Mouse (Mus musculus) G1E (cell line): Measurements from ENCODE around the gene Pde10a.

Experiments
- CTCF ChIP-seq: IDR thresholded peaks from 2 replicates; pipeline ENCODE4 v1.5.1; 2012; ENCODE audit warnings: low read depth, low read length, inconsistent platforms, mixed read lengths
- GATA1 ChIP-seq: IDR thresholded peaks from 2 replicates; pipeline ENCODE4 v1.6.1; 2012; ENCODE audit warnings: borderline replicate concordance, low read length, inconsistent platforms, mixed read lengths

DNA sequence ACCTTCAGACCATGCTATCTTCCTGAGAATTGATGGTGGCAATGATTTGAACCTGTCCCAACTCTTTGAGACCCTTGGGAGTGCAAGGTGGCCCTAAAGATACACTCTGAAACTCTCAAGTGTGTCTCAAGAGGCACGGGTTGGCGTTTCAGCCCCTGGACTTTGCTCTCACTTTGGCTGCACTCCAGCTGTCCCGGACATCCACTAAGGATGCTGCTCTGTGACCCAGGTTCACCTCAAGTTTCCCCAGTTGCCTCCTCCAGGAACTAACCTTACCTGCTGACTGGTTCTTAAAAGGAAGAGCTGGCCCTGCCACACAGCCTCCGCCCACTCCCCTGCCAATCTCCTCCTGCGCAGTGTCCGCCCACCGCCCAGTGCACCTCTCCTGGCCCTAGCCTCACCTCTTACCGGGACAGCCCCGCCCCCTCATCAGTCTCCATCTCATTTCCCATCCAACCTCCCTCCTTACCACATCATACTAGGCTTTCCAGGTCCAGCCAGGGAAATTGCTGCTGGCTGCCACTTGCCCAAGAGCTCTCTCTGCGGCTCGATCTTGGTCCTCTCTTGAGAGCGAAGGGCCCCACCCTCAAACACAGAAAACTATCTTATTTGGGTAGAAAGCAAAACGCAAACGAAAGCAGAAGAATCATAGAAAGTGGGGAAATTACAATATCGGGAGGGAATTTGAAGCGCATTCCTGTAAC is 133.7 kb downstream of the Pde10a start:
- TF ChIP-seq CTCF (no peak), GATA1 (no peak)
